9 mouse cellular contexts compared by ENCODE assay signal in the genomic region with DNA sequence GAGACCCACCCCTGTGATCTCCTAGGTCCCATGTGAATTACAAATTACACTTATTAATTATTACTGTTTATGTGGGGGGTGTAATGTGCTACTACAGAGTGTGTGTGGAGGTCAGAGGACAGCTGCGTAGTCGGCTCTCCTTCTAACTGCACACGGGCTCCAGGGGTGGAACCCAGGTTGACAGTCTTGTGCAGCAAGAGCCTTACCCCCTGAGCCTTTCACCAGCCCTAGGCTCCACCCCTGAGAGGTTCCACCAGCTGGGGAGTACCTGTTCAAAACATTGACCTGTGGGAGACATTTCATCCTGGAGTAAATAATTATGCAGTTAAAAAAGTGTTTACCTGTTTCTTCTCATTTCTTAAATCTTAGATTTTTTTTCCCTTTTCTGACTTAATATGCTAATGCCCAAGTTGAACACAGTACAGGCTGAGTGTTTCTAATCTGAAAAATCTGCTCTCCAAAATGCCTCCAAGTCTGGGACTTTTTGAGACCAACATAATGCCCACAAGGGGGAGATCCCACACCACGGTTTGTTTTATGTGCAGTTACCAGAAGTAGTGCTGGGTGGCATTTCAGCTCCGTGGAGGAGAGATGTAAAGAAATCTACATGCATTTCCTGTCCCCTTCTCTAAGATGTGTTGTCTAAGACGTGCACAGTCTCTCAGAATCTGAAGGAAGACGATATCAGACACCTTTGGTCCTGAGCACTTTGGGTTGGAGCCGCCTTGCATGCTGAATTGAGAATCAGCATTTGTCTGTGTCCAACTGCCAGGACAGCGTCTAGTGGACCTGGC. TPM values are rescaled to one million over a fixed set of nuclear protein-coding genes. Genes with fewer than 3 reads are reported as not detected.
DNase-seq lines count a peak whose midpoint lies in the region; ATAC-seq and TF ChIP-seq lines count a peak whose summit lies in the region.
"Had no signal": no experiment of that assay in that cellular context is flagged by ENCODE, and none has a peak within 500 bp of the region (broad histone marks: within the 10 kb centered on the region; RNA-seq: fewer than 3 reads in every experiment).

No protein-coding gene starts in this region.

- peak overlapping the region; percentile 29; the same call in 1 of the 2 replicates for H3K4me2 ChIP-seq in heart, embryonic 11.5 days
- H3K4me2 ChIP-seq in heart, postnatal 0 days (ENCODE audit: low read depth, low read length), result peak overlapping the region; percentile 10; the same call in 1 of the 2 replicates
- peak overlapping the region; percentile 5; the same call in 1 of the 2 replicates for H3K4me2 ChIP-seq in limb, embryonic 11.5 days (ENCODE audit: low read depth, severe bottlenecking)
- H3K4me2 ChIP-seq: neural tube, embryonic 13.5 days had no signal

- H3K9me3 ChIP-seq in heart, embryonic 11.5 days (replicated peaks; ENCODE audit: control insufficient read depth, low read length), result no peaks in the 10 kb centered on the region
- no peaks in the 10 kb centered on the region for H3K9me3 ChIP-seq in heart, postnatal 0 days (replicated peaks; ENCODE audit: control insufficient read depth, low read length)
- no peaks in the 10 kb centered on the region for H3K9me3 ChIP-seq in limb, embryonic 11.5 days (ENCODE audit: control insufficient read depth, low read length)
- H3K9me3 ChIP-seq: neural tube, embryonic 13.5 days had no signal

- H3K9ac ChIP-seq in heart, embryonic 11.5 days (ENCODE audit: low read depth, low read length), result no peak overlapping the region
- H3K9ac ChIP-seq in heart, postnatal 0 days (replicated peaks; ENCODE audit: low read depth, low read length), result no peak overlapping the region
- no peak overlapping the region for H3K9ac ChIP-seq in limb, embryonic 11.5 days (ENCODE audit: low read length)
- H3K9ac ChIP-seq: neural tube, embryonic 13.5 days had no signal

- peaks cover 7% of the 10 kb centered on the region; the same call in 1 of the 2 replicates for H3K4me1 ChIP-seq in heart, embryonic 11.5 days (ENCODE audit: control insufficient read depth, insufficient read depth, low read length)
- H3K4me1 ChIP-seq in heart, postnatal 0 days (ENCODE audit: control insufficient read depth, insufficient read depth), result peaks cover 9% of the 10 kb centered on the region; the same call in 1 of the 2 replicates
- peaks cover 3% of the 10 kb centered on the region; the same call in 1 of the 2 replicates for H3K4me1 ChIP-seq in limb, embryonic 11.5 days (ENCODE audit: control insufficient read depth, insufficient read depth, low read length)

- peak; percentile 35 for TF ChIP-seq CTCF in heart, postnatal 0 days (IDR thresholded peaks at IDR 0.05; ENCODE audit: low read depth)

- no peaks in the 10 kb centered on the region for H3K36me3 ChIP-seq in heart, embryonic 11.5 days (ENCODE audit: control insufficient read depth, insufficient read depth, low read length)
- no peaks in the 10 kb centered on the region for H3K36me3 ChIP-seq in heart, postnatal 0 days (replicated peaks; ENCODE audit: control insufficient read depth, insufficient read depth, low read length)
- H3K36me3 ChIP-seq in limb, embryonic 11.5 days (ENCODE audit: control insufficient read depth, insufficient read depth, low read length), result no peaks in the 10 kb centered on the region
- H3K36me3 ChIP-seq: neural tube, embryonic 13.5 days had no signal

- no peak for ATAC-seq in heart, embryonic 11.5 days (replicated peaks; ENCODE audit: insufficient number of reproducible peaks, low FRiP score, low TSS enrichment)
- no peak for ATAC-seq in heart, postnatal 0 days (ENCODE audit: insufficient read depth, low read depth)
- ATAC-seq in limb, embryonic 11.5 days (ENCODE audit: insufficient number of reproducible peaks, low FRiP score, low TSS enrichment, low read depth), result no peak

- DNase-seq in heart, adult 9 months (ENCODE audit: low spot score in 2 of 2), result no peak
- peak; percentile 60 for DNase-seq in ZHBTc4 (ENCODE audit: low read depth, low spot score)
- no peak for DNase-seq in heart, postnatal 0 days (ENCODE audit: low spot score)
- peak; percentile 62 for DNase-seq in limb, embryonic 11.5 days (ENCODE audit: low spot score)
- DNase-seq in naive thymus-derived CD4-positive, alpha-beta T cell, adult 2 months (ENCODE audit: low read depth), result peak; percentile 91
- no peak for DNase-seq in layer of hippocampus, postnatal 25 days (ENCODE audit: extremely low spot score in 1 of 2, low spot score in 1 of 2)
- DNase-seq in cerebellum, postnatal 36 days, result no peak

- no peaks in the 10 kb centered on the region for H3K27me3 ChIP-seq in heart, embryonic 11.5 days (ENCODE audit: control insufficient read depth, insufficient read depth, low read length)
- H3K27me3 ChIP-seq in heart, postnatal 0 days (ENCODE audit: control insufficient read depth, insufficient read depth, low read length), result no peaks in the 10 kb centered on the region
- H3K27me3 ChIP-seq in limb, embryonic 11.5 days (ENCODE audit: control insufficient read depth, insufficient read depth, low read length), result no peaks in the 10 kb centered on the region
- H3K27me3 ChIP-seq: neural tube, embryonic 13.5 days had no signal

- H3K4me3 ChIP-seq in heart, embryonic 11.5 days (ENCODE audit: low read depth, low read length), result no peak overlapping the region
- H3K4me3 ChIP-seq in heart, postnatal 0 days (ENCODE audit: low read depth, low read length), result no peak overlapping the region
- H3K4me3 ChIP-seq in limb, embryonic 11.5 days (ENCODE audit: low read depth, low read length), result no peak overlapping the region
- H3K4me3 ChIP-seq: neural tube, embryonic 13.5 days had no signal

- no peak for TF ChIP-seq EP300 in heart, postnatal 0 days (IDR thresholded peaks at IDR 0.05; ENCODE audit: low read depth)

- no peak overlapping the region for H3K27ac ChIP-seq in heart, embryonic 11.5 days (ENCODE audit: low read depth, low read length)
- peak overlapping the region; percentile 13; the same call in 1 of the 2 replicates for H3K27ac ChIP-seq in heart, postnatal 0 days (ENCODE audit: low read depth)
- no peak overlapping the region for H3K27ac ChIP-seq in limb, embryonic 11.5 days (replicated peaks; ENCODE audit: low read depth, low read length)
- H3K27ac ChIP-seq: neural tube, embryonic 13.5 days had no signal

- 46% methylated on average over 9 of the region's 9 CpGs for WGBS in heart, embryonic 11.5 days (ENCODE audit: insufficient replicate concordance)
- WGBS in heart, postnatal 0 days, result 42% methylated on average over 9 of the region's 9 CpGs
- 44% methylated on average over 9 of the region's 9 CpGs for whole genome bisulfite sequencing in limb, embryonic 11.5 days

RNA-seq across cellular contexts. Expression of a gene that starts 9.3 kb away (rescaled TPM):
- 22.3 TPM in 2 replicates for polyA plus RNA-seq in heart, embryonic 11.5 days (2014; fragmentation: Nextera tagmentation; extraction: Ambion mirVana)
- total RNA-seq in heart, postnatal 0 days (2014; rRNA removed; ENCODE audit: low replicate concordance), result 19.9 and 24.2 TPM in 2 replicates
- polyA plus RNA-seq in heart, postnatal 0 days (2015; fragmentation: Nextera tagmentation; extraction: Ambion mirVana), result 18.2 and 20.8 TPM in 2 replicates
- 7.5 and 7.8 TPM in 2 replicates for polyA plus RNA-seq in limb, embryonic 11.5 days (2014; fragmentation: Nextera tagmentation; extraction: Ambion mirVana)
- 10 to 100 TPM; 50.8 to 52.3 TPM for total RNA-seq in layer of hippocampus, postnatal 25 days (2021)

Comparison
In these comparisons a context has a peak if more than half of its experiments do, and no peak if none do; other contexts are left out.
1. DNase-seq: peak in ZHBTc4 (single experiment), limb, embryonic 11.5 days (single experiment) and naive thymus-derived CD4-positive, alpha-beta T cell, adult 2 months (single experiment); none in heart, adult 9 months (0 of 2), heart, postnatal 0 days (single experiment), layer of hippocampus, postnatal 25 days (0 of 2) and cerebellum, postnatal 36 days (0 of 2).
2. Peak in every context shown above with its lines, with median percentiles within 50 percentile points of each other: H3K4me2 ChIP-seq.